Mouse (Mus musculus): Measurements from ENCODE around the gene Fzd1. TPM values are rescaled to one million over a fixed set of nuclear protein-coding genes. Genes with fewer than 3 reads are reported as not detected.

The Fzd1 gene
- total RNA-seq (2014; rRNA removed) (3.2 and 4.4 TPM in 2 replicates), polyA plus RNA-seq (2012; rRNA removed) (5.0 and 6.5 TPM in 2 replicates)

DNA sequence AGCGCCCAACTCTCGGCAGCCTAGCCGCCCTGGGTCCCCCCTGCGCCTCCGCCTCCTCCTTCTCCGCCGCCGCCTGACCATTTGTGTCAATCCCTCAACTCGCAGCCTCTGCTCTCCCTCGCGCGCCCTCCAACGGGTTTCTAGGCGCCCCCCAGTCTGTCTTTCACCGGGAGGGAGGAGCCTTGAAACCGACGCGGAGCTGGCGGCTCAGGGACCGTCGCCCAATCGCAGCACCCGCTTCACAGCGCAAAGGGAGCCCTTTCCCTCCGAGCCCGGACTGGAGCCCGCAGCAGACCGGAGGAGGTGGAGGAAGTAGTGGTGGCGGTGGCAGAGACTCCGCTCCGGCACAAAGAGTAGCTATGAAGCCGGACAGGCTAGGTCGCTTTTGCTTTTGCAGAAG is at the start of gene Fzd1:
Fzd1 (minus strand) TSS at position 134 of the 400 bp plus-strand sequence.
- TF ChIP-seq CTCF (IDR thresholded peaks at IDR 0.05; ENCODE audit: low read depth, low read length) (no peak), POLR2A (IDR thresholded peaks at IDR 0.05; ENCODE audit: extremely low read depth, insufficient read depth, low read length) (peak; percentile 32; the same call in 1 of the 2 replicates)
- Histone ChIP-seq H3K27ac (replicated peaks; ENCODE audit: insufficient read depth, low read depth, low read length) (peak within 1 kb of the TSS; percentile 90), H3K79me2 (ENCODE audit: control insufficient read depth, insufficient read depth, low read length) (no peaks in the 10 kb centered on the region; the same call in 1 of the 2 replicates), H3K9ac (ENCODE audit: low read depth, low read length) (peak within 1 kb of the TSS; percentile 98), H3K4me1 (ENCODE audit: control insufficient read depth, insufficient read depth, low read length) (0 out of 2 replicates have a peak, but pooled peaks cover 1% of the 10 kb centered on the region), H3K4me3 (ENCODE audit: insufficient read depth, low read depth, low read length) (peak within 1 kb of the TSS; percentile 87), H3K36me3 (ENCODE audit: control insufficient read depth, insufficient read depth, low read length) (no peaks in the 10 kb centered on the region), H3K27me3 (ENCODE audit: control insufficient read depth, insufficient read depth, low read length) (no peaks in the 10 kb centered on the region)
- under 1% methylated on average over 28 of the region's 33 CpGs for WGBS
- peak; percentile 77 for DNase-seq (ENCODE audit: extremely low read depth, low read depth, low spot score)

- Histone ChIP-seq H3K4me3 (ENCODE audit: insufficient read depth, low read depth, low read length) (no peak overlapping the region), H3K27ac (replicated peaks; ENCODE audit: insufficient read depth, low read depth, low read length) (no peak overlapping the region), H3K9ac (ENCODE audit: low read depth, low read length) (no peak overlapping the region), H3K79me2 (ENCODE audit: control insufficient read depth, insufficient read depth, low read length) (no peaks in the 10 kb centered on the region), H3K4me1 (ENCODE audit: control insufficient read depth, insufficient read depth, low read length) (no peaks in the 10 kb centered on the region), H3K27me3 (ENCODE audit: control insufficient read depth, insufficient read depth, low read length) (no peaks in the 10 kb centered on the region), H3K36me3 (ENCODE audit: control insufficient read depth, insufficient read depth, low read length) (no peaks in the 10 kb centered on the region)
- no peak for DNase-seq (ENCODE audit: extremely low read depth, low read depth, low spot score)
- no peak for TF ChIP-seq POLR2A (IDR thresholded peaks at IDR 0.05; ENCODE audit: extremely low read depth, insufficient read depth, low read length)
- 76% methylated on average over 4 of the region's 4 CpGs for WGBS
These were observed 47.4 kb upstream of the Fzd1 start for GRCm38 (mm10) chr5:4805228-4805627.

GRCm38 (mm10) chr5:4803708-4804107 is 45.9 kb upstream of the Fzd1 start:
- Histone ChIP-seq H3K27ac (replicated peaks; ENCODE audit: insufficient read depth, low read depth, low read length) (no peak overlapping the region), H3K9ac (ENCODE audit: low read depth, low read length) (no peak overlapping the region), H3K27me3 (ENCODE audit: control insufficient read depth, insufficient read depth, low read length) (no peaks in the 10 kb centered on the region), H3K36me3 (ENCODE audit: control insufficient read depth, insufficient read depth, low read length) (no peaks in the 10 kb centered on the region), H3K4me3 (ENCODE audit: insufficient read depth, low read depth, low read length) (no peak overlapping the region), H3K79me2 (ENCODE audit: control insufficient read depth, insufficient read depth, low read length) (no peaks in the 10 kb centered on the region), H3K4me1 (ENCODE audit: control insufficient read depth, insufficient read depth, low read length) (no peaks in the 10 kb centered on the region)
- DNase-seq (ENCODE audit: extremely low read depth, low read depth, low spot score): no peak
- TF ChIP-seq POLR2A (IDR thresholded peaks at IDR 0.05; ENCODE audit: extremely low read depth, insufficient read depth, low read length) (no peak), CTCF (IDR thresholded peaks at IDR 0.05; ENCODE audit: low read depth, low read length) (no peak)
- WGBS: 72% methylated on average over 5 of the region's 5 CpGs

DNA sequence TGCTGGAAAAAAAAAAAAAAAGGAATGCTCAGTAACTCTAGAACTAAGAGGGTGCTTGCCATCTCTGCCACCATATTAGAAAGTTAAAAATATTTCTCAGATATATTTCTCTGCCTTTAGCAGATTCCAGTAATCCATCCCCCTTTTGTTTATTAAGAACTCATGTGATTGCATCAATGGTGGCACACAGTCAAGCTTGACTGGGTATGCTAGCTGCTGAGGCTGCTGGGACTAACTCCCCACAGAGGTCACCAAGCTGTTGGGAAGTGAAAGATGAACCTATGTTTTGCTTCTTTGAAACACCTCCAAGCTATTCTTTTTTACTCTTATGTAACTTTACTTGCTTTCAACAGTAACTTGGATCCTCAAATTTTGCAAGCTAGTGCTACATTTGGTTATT is 44.1 kb upstream of the Fzd1 start:
- Histone ChIP-seq H3K36me3 (ENCODE audit: control insufficient read depth, insufficient read depth, low read length) (no peaks in the 10 kb centered on the region), H3K4me1 (ENCODE audit: control insufficient read depth, insufficient read depth, low read length) (no peaks in the 10 kb centered on the region), H3K27me3 (ENCODE audit: control insufficient read depth, insufficient read depth, low read length) (no peaks in the 10 kb centered on the region), H3K79me2 (ENCODE audit: control insufficient read depth, insufficient read depth, low read length) (no peaks in the 10 kb centered on the region), H3K4me3 (ENCODE audit: insufficient read depth, low read depth, low read length) (no peak overlapping the region), H3K27ac (replicated peaks; ENCODE audit: insufficient read depth, low read depth, low read length) (no peak overlapping the region), H3K9ac (ENCODE audit: low read depth, low read length) (no peak overlapping the region)
- TF ChIP-seq CTCF (IDR thresholded peaks at IDR 0.05; ENCODE audit: low read depth, low read length) (no peak), POLR2A (IDR thresholded peaks at IDR 0.05; ENCODE audit: extremely low read depth, insufficient read depth, low read length) (no peak)
- no peak for DNase-seq (ENCODE audit: extremely low read depth, low read depth, low spot score)

- Histone ChIP-seq H3K36me3 (ENCODE audit: control insufficient read depth, insufficient read depth, low read length) (no peaks in the 10 kb centered on the region), H3K4me3 (ENCODE audit: insufficient read depth, low read depth, low read length) (no peak overlapping the region), H3K9ac (ENCODE audit: low read depth, low read length) (no peak overlapping the region), H3K27ac (replicated peaks; ENCODE audit: insufficient read depth, low read depth, low read length) (no peak overlapping the region), H3K4me1 (ENCODE audit: control insufficient read depth, insufficient read depth, low read length) (no peaks in the 10 kb centered on the region), H3K27me3 (ENCODE audit: control insufficient read depth, insufficient read depth, low read length) (no peaks in the 10 kb centered on the region), H3K79me2 (ENCODE audit: control insufficient read depth, insufficient read depth, low read length) (no peaks in the 10 kb centered on the region)
- DNase-seq (ENCODE audit: extremely low read depth, low read depth, low spot score): no peak
- TF ChIP-seq POLR2A (IDR thresholded peaks at IDR 0.05; ENCODE audit: extremely low read depth, insufficient read depth, low read length): no peak
- no peak for TF ChIP-seq CTCF (IDR thresholded peaks at IDR 0.05; ENCODE audit: low read depth, low read length)
- WGBS: 87% methylated on average over 8 of the region's 8 CpGs
These were observed 43.4 kb upstream of the Fzd1 start for GRCm38 (mm10) chr5:4801096-4801850.

DNA sequence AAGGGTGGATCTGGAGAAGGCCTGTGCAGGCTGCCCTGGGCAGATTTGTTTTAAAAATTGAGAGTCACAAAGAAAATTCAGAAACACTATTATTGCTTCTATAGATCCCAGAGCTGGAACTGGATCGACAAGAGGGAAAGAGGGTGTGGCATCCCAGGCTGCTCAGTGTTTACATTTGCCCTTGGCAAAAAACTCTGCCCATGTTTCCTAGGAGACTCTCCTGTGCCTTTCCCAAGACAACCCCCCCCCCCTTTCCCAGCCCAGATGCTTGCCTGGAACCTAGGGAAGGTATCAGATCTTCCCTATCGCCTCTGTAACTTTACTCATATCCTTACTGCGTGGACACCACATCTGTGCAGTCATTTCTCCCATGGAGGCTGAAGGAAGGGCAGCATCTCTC is 33.4 kb upstream of the Fzd1 start:
- DNase-seq (ENCODE audit: extremely low read depth, low read depth, low spot score): no peak
- Histone ChIP-seq H3K9ac (ENCODE audit: low read depth, low read length) (no peak overlapping the region), H3K27ac (replicated peaks; ENCODE audit: insufficient read depth, low read depth, low read length) (no peak overlapping the region), H3K4me1 (ENCODE audit: control insufficient read depth, insufficient read depth, low read length) (no peaks in the 10 kb centered on the region), H3K27me3 (ENCODE audit: control insufficient read depth, insufficient read depth, low read length) (no peaks in the 10 kb centered on the region), H3K79me2 (ENCODE audit: control insufficient read depth, insufficient read depth, low read length) (no peaks in the 10 kb centered on the region), H3K36me3 (ENCODE audit: control insufficient read depth, insufficient read depth, low read length) (no peaks in the 10 kb centered on the region), H3K4me3 (ENCODE audit: insufficient read depth, low read depth, low read length) (no peak overlapping the region)
- TF ChIP-seq POLR2A (IDR thresholded peaks at IDR 0.05; ENCODE audit: extremely low read depth, insufficient read depth, low read length) (no peak), CTCF (IDR thresholded peaks at IDR 0.05; ENCODE audit: low read depth, low read length) (no peak)
- 64% methylated on average over 3 of the region's 3 CpGs for WGBS
